Comparison of ENCODE assay signal across 18 mouse cellular contexts in the genomic region with DNA sequence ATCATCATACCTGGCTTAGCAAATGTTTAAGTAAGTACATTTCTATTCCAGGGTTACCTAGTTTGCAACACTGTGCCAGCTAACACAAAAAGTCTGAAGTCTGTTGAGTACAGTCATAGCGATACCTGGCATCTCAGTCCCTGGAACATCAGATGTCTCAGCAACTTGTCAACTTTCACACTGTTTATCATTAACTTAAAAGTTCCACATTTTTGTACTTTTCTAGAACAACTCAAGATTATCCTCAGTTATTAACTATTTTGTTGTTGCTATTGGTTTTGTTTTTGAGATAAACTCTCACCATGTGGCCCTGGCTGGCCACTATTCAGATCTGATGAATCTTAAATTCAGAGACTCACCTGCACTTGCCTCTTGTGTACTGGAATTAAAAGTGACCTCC.
"Had no signal": no experiment of that assay in that cellular context is flagged by ENCODE, and none has a peak within 500 bp of the region (broad histone marks: within the 10 kb centered on the region; RNA-seq: fewer than 3 reads in every experiment).

No protein-coding gene starts in this region.

- H3K4me3 ChIP-seq: midbrain, embryonic 10.5 days; midbrain, embryonic 13.5 days; midbrain, embryonic 15.5 days; myocyte; neural tube, embryonic 13.5 days; neural tube, embryonic 15.5 days had no signal

- H3K27me3 ChIP-seq: midbrain, embryonic 13.5 days; midbrain, embryonic 15.5 days; neural tube, embryonic 13.5 days; neural tube, embryonic 15.5 days had no signal

- H3K9ac ChIP-seq: lung, embryonic 14.5 days; midbrain, embryonic 13.5 days; midbrain, embryonic 15.5 days; neural tube, embryonic 13.5 days; neural tube, embryonic 15.5 days had no signal

- H3K4me2 ChIP-seq: lung, embryonic 14.5 days; midbrain, embryonic 13.5 days; midbrain, embryonic 15.5 days; neural tube, embryonic 13.5 days; neural tube, embryonic 15.5 days had no signal

- DNase-seq: lung, adult 18-20 months; lung, embryonic 14.5 days; lung, postnatal 10 days; lung, postnatal 4 days; retina, postnatal 1 day; right cerebral cortex, adult 18-20 months; right cerebral cortex, postnatal 25 days; right cerebral cortex, postnatal 4 days; spleen, adult 18-20 months; thymus, adult 18-20 months; thymus, postnatal 14 days; thymus, postnatal 36 days had no signal

- H3K27ac ChIP-seq: midbrain, embryonic 10.5 days; midbrain, embryonic 13.5 days; midbrain, embryonic 15.5 days; neural tube, embryonic 13.5 days; neural tube, embryonic 15.5 days had no signal

- H3K4me1 ChIP-seq: midbrain, embryonic 10.5 days; midbrain, embryonic 13.5 days; midbrain, embryonic 15.5 days; neural tube, embryonic 13.5 days; neural tube, embryonic 15.5 days had no signal

- ATAC-seq: midbrain, embryonic 13.5 days; midbrain, embryonic 15.5 days had no signal

- H3K9me3 ChIP-seq: midbrain, embryonic 10.5 days; midbrain, embryonic 13.5 days; midbrain, embryonic 15.5 days; neural tube, embryonic 13.5 days; neural tube, embryonic 15.5 days had no signal
